In the genomic region with DNA sequence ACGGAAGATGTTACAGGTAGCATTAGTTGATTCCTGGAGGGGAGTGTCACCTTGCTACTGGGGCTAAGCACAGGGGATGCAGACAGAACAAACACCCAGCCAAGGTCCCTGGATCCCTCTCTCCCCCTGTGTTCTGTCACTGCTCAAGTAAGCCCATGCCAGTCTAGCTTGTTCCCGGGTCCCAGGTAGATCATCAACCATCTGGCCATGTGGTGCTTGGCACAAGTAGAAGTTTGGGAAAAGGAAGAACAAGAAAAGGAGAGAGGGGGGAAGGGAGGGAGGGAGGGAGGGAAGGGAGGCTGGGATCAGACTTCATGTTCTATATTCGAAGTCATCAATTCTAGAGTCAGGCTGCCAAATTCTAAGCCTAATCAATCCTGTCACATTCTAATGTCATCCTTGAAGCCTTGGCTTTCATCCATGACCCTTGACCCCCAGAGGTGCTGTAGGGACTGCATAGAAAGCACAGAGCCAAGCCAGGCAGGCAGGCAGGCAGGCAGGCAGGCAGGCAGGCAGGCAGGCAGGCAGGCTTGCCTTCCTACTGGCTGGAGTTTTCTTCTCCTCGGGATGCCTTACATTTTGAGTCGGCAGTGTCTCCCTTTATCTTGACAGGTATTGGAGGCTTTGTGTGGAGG, we compare ENCODE assay signal across 25 mouse cellular contexts. TPM values are rescaled to one million over a fixed set of nuclear protein-coding genes. Genes with fewer than 3 reads are reported as not detected.
DNase-seq lines count a peak whose midpoint lies in the region; ATAC-seq and TF ChIP-seq lines count a peak whose summit lies in the region.
"Had no signal": no experiment of that assay in that cellular context is flagged by ENCODE, and none has a peak within 500 bp of the region (broad histone marks: within the 10 kb centered on the region; RNA-seq: fewer than 3 reads in every experiment).

No protein-coding gene starts in this region.

- 46% methylated on average over 5 of the region's 5 CpGs for WGBS in lung, postnatal 0 days
- WGBS in kidney, adult 2 months = 28% methylated on average over 5 of the region's 5 CpGs
- 53% methylated on average over 5 of the region's 5 CpGs for WGBS in kidney, postnatal 0 days

- no peaks in the 10 kb centered on the region for H3K27me3 ChIP-seq in lung, postnatal 0 days (replicated peaks; ENCODE audit: insufficient read depth, low read length)
- H3K27me3 ChIP-seq in kidney, adult 2 months (replicated peaks; ENCODE audit: control insufficient read depth, insufficient read depth, low read length) = no peaks in the 10 kb centered on the region
- no peaks in the 10 kb centered on the region for H3K27me3 ChIP-seq in kidney, postnatal 0 days (ENCODE audit: insufficient read depth, low read length)
- H3K27me3 ChIP-seq: stomach, embryonic 15.5 days had no signal

- no peak overlapping the region for H3K27ac ChIP-seq in lung, postnatal 0 days (ENCODE audit: low read length)
- H3K27ac ChIP-seq in kidney, adult 2 months (ENCODE audit: insufficient read depth, low read depth, low read length) = peak overlapping the region; percentile 96
- H3K27ac ChIP-seq in kidney, postnatal 0 days = peak overlapping the region; percentile 55
- H3K27ac ChIP-seq: hindbrain, embryonic 10.5 days; hindbrain, postnatal 0 days; limb, embryonic 12.5 days; stomach, embryonic 15.5 days had no signal

- TF ChIP-seq EP300 in lung, postnatal 0 days (IDR thresholded peaks at IDR 0.05) = no peak

- H3K9ac ChIP-seq in lung, postnatal 0 days (replicated peaks; ENCODE audit: low read depth) = no peak overlapping the region
- H3K9ac ChIP-seq in kidney, postnatal 0 days (ENCODE audit: low read depth, low read length) = no peak overlapping the region
- H3K9ac ChIP-seq: heart, embryonic 12.5 days; limb, embryonic 12.5 days; liver, embryonic 15.5 days; stomach, embryonic 15.5 days had no signal

- intact Hi-C loops in left cerebral cortex, postnatal 36 days (cut with DNase I) = no loop called here

- H3K9me3 ChIP-seq in lung, postnatal 0 days (ENCODE audit: low read length) = no peaks in the 10 kb centered on the region
- H3K9me3 ChIP-seq in kidney, postnatal 0 days (replicated peaks; ENCODE audit: low read length) = no peaks in the 10 kb centered on the region
- H3K9me3 ChIP-seq: heart, embryonic 12.5 days; hindbrain, embryonic 10.5 days; limb, embryonic 12.5 days; liver, embryonic 15.5 days; stomach, embryonic 15.5 days had no signal

- no peak overlapping the region for H3K4me3 ChIP-seq in lung, postnatal 0 days (ENCODE audit: low read depth, low read length)
- H3K4me3 ChIP-seq in kidney, adult 2 months (ENCODE audit: insufficient read depth, low read depth, low read length) = no peak overlapping the region
- no peak overlapping the region for H3K4me3 ChIP-seq in kidney, postnatal 0 days (replicated peaks; ENCODE audit: low read depth, low read length)
- H3K4me3 ChIP-seq: heart, embryonic 12.5 days; hindbrain, embryonic 10.5 days; limb, embryonic 12.5 days; liver, embryonic 15.5 days; stomach, embryonic 15.5 days had no signal

- no peaks in the 10 kb centered on the region for H3K36me3 ChIP-seq in lung, postnatal 0 days (ENCODE audit: insufficient read depth, low read length)
- no peaks in the 10 kb centered on the region for H3K36me3 ChIP-seq in kidney, adult 2 months (ENCODE audit: control insufficient read depth, insufficient read depth, low read length)
- H3K36me3 ChIP-seq in kidney, postnatal 0 days (ENCODE audit: insufficient read depth, low read length) = no peaks in the 10 kb centered on the region
- H3K36me3 ChIP-seq: heart, embryonic 12.5 days; hindbrain, embryonic 10.5 days; limb, embryonic 12.5 days; liver, embryonic 15.5 days; stomach, embryonic 15.5 days had no signal

- TF ChIP-seq POLR2A in kidney, adult 2 months (IDR thresholded peaks at IDR 0.05; ENCODE audit: low read depth, low read length) = no peak

- no peak for DNase-seq in lung, postnatal 0 days (ENCODE audit: low spot score)
- DNase-seq in lung, postnatal 4 days = no peak
- DNase-seq in kidney, adult 2 months = peak; percentile 84
- DNase-seq in kidney, postnatal 0 days (ENCODE audit: low spot score) = no peak
- no peak for DNase-seq in layer of hippocampus, postnatal 10 days (ENCODE audit: low spot score in 2 of 2)
- DNase-seq in left cerebral cortex, postnatal 36 days (ENCODE audit: low spot score in 2 of 2) = no peak
- no peak for DNase-seq in urinary bladder, postnatal 4 days (ENCODE audit: low spot score in 2 of 2)
- DNase-seq: adrenal gland, adult 8-10 months; cerebellum, adult 11-12 months; gastrocnemius, postnatal 14 days; heart, adult 18-20 months; heart, postnatal 10 days; right cerebral cortex, adult 18-20 months; thymus, postnatal 25 days had no signal

- H3K4me1 ChIP-seq in lung, postnatal 0 days (ENCODE audit: insufficient read depth, low read depth, low read length) = no peaks in the 10 kb centered on the region
- peaks cover 29% of the 10 kb centered on the region for H3K4me1 ChIP-seq in kidney, adult 2 months (ENCODE audit: control insufficient read depth, insufficient read depth, low read length)
- H3K4me1 ChIP-seq in kidney, postnatal 0 days (replicated peaks; ENCODE audit: insufficient read depth, low read length) = 0 out of 2 replicates have a peak, but pooled peaks cover 3% of the 10 kb centered on the region
- H3K4me1 ChIP-seq: liver, embryonic 15.5 days had no signal

- no peak for TF ChIP-seq CTCF in lung, postnatal 0 days (IDR thresholded peaks at IDR 0.05)
- no peak for TF ChIP-seq CTCF in kidney, adult 2 months (conservative IDR thresholded peaks at IDR 0.05; ENCODE audit: insufficient read depth, insufficient read length, low read depth, low read length)
- TF ChIP-seq CTCF in kidney, postnatal 0 days (IDR thresholded peaks at IDR 0.05; ENCODE audit: low read depth) = no peak

- ATAC-seq in lung, postnatal 0 days = no peak
- ATAC-seq in kidney, postnatal 0 days (replicated peaks; ENCODE audit: low FRiP score, low read depth) = no peak
- ATAC-seq: forebrain, embryonic 14.5 days; hindbrain, postnatal 0 days had no signal

- 0 out of 2 replicates have a peak overlapping the region, but pooled peaks have one; percentile 17 for H3K4me2 ChIP-seq in lung, postnatal 0 days (replicated peaks; ENCODE audit: low read depth, low read length)
- no peak overlapping the region for H3K4me2 ChIP-seq in kidney, postnatal 0 days (ENCODE audit: low read length)
- H3K4me2 ChIP-seq: heart, embryonic 12.5 days; limb, embryonic 12.5 days; midbrain, embryonic 11.5 days; stomach, embryonic 15.5 days had no signal

RNA-seq across cellular contexts. Expression of a gene that starts 15.1 kb away (rescaled TPM):
- 0.08 and 0.11 TPM in 2 replicates for polyA plus RNA-seq in lung, postnatal 0 days (2015; fragmentation: Nextera tagmentation; extraction: Ambion mirVana)
- polyA plus RNA-seq in kidney, adult 2 months (2012; rRNA removed) = 2.7 and 3.5 TPM in 2 replicates
- 10.4 and 12.5 TPM in 2 replicates for polyA plus RNA-seq in kidney, postnatal 0 days (2015; fragmentation: Nextera tagmentation; extraction: Ambion mirVana)
- total RNA-seq in layer of hippocampus, postnatal 10 days (2021) = under 1 TPM; 0.56 to 0.87 TPM
- total RNA-seq in left cerebral cortex, postnatal 36 days (2021) = under 1 TPM; 0.17 to 0.32 TPM
- total RNA-seq: megakaryocyte progenitor cell, adult 5-6 weeks; MEL had no signal
- polyA plus RNA-seq: C2C12; stomach, embryonic 15.5 days had no signal

RNA-seq across cellular contexts. Expression of a gene that starts 36.8 kb away (rescaled TPM):
- 78.5 and 87.6 TPM in 2 replicates for polyA plus RNA-seq in lung, postnatal 0 days (2015; fragmentation: Nextera tagmentation; extraction: Ambion mirVana)
- 94.2 and 101 TPM in 2 replicates for polyA plus RNA-seq in kidney, adult 2 months (2012; rRNA removed)
- polyA plus RNA-seq in kidney, postnatal 0 days (2015; fragmentation: Nextera tagmentation; extraction: Ambion mirVana) = 87.0 and 95.2 TPM in 2 replicates
- total RNA-seq in layer of hippocampus, postnatal 10 days (2021) = 10 to 100 TPM; 72.9 to 78.3 TPM
- 10 to 100 TPM; 64.0 to 70.3 TPM for total RNA-seq in left cerebral cortex, postnatal 36 days (2021)

RNA-seq across cellular contexts. Expression of a gene that starts 39.4 kb away (rescaled TPM):
- polyA plus RNA-seq in lung, postnatal 0 days (2015; fragmentation: Nextera tagmentation; extraction: Ambion mirVana) = 0.08 and 0.49 TPM in 2 replicates
- not detected in 2 replicates for polyA plus RNA-seq in kidney, adult 2 months (2012; rRNA removed)
- 0.05 and 0.06 TPM in 2 replicates for polyA plus RNA-seq in kidney, postnatal 0 days (2015; fragmentation: Nextera tagmentation; extraction: Ambion mirVana)
- total RNA-seq in layer of hippocampus, postnatal 10 days (2021) = 1 to 10 TPM; 1.1 to 1.8 TPM
- total RNA-seq in left cerebral cortex, postnatal 36 days (2021) = 1 to 10 TPM; 1.2 to 1.8 TPM
- total RNA-seq: heart, adult 18-20 months; heart, postnatal 10 days; megakaryocyte progenitor cell, adult 5-6 weeks; MEL had no signal
- polyA plus RNA-seq: liver, embryonic 15.5 days had no signal
